Mouse (Mus musculus): ENCODE results near the gene Mfsd4b2. TPM values are rescaled to one million over a fixed set of nuclear protein-coding genes. Genes with fewer than 3 reads are reported as not detected.

Gene Mfsd4b2
- polyA plus RNA-seq, 1 experiment from 2014 or later = 0.16 TPM

DNA sequence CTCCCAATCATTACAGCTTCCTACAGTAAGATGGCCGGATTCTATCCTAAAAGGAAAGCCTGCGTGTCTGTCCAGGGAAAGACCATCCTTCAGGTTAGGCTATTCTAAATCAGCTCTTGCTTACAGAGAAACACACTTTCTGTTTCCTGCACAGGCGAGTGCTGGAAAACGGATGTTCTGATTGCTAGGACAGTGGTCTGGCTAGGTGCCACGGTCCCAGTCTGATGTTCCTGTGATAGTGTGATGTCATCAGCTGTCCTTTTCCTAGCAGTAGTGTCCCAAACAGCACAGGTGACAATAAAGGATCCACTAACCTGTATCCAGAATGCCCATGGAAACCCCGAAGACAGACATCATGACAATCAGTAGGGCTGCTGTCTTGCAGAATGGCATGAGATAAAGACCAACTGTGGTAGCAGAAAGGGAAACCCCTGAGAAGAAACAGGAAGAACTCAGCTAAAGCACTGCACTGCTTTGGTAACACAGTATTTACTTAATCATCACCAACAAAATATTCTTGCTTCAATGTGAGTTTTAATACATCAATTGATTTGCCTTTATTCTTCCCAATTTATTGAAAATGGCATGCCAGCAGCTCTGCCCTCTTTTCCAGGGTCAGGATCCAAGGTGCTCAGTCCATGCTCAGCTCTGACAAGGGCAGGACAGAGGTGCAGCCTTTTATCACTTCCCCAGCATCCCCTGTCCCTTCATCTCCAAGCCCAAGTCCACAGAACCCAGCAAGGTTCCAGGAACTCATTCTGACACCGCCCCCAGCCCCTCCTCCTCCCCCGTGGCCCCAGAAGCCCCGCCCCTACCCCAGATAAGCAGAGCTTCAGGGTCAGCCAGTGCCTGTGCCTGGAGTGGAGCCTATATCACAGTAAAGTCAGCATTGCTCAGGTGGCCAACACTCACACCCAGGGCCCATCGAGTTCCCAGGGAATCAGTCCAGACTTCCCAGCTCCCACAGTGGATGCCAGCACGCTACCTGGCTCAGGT is 32.7 kb downstream of the Mfsd4b2 start:
- no peak for DNase-seq (ENCODE audit: low spot score)

DNA sequence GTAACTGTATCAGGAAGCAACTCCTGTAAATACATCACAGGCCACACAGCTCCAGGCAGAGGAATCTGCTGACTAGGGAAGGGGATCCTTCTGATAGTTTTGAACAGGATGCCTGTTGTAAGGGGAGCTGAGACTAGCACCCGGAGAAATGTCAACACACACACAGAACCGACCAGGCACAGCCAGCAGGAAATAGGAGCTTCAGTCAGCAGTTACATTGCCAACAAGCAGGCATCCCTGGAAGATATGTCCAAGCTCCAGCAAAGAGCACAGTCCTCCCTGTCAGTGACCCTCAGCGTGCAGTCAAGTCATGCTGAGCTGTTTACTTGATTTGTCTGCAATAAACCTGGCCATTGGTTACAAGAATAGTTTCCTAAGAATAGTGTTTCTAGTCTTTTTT is 38.1 kb downstream of the Mfsd4b2 start:
- no peak for DNase-seq (ENCODE audit: low spot score)

Other genes with a start within 250 kb of the Mfsd4b2 start
- gene Rev3l, start 194.8 kb downstream of the Mfsd4b2 start, polyA plus RNA-seq (2015; fragmentation: Nextera tagmentation; extraction: Ambion mirVana) = 12.4 and 13.2 TPM in 2 replicates
- 5.3 and 5.9 TPM in 2 replicates for gene Mfsd4b4, start 27.7 kb downstream of the Mfsd4b2 start, polyA plus RNA-seq (2015; fragmentation: Nextera tagmentation; extraction: Ambion mirVana)
- gene Mfsd4b3, start 33.2 kb upstream of the Mfsd4b2 start, polyA plus RNA-seq (2015; fragmentation: Nextera tagmentation; extraction: Ambion mirVana) = 1.5 and 2.3 TPM in 2 replicates
- gene Mfsd4b5, start 59.7 kb upstream of the Mfsd4b2 start, polyA plus RNA-seq (2015; fragmentation: Nextera tagmentation; extraction: Ambion mirVana) = 0.19 and 0.22 TPM in 2 replicates
- 0.39 and 0.42 TPM in 2 replicates for gene Mfsd4b1, start 98.3 kb upstream of the Mfsd4b2 start, polyA plus RNA-seq (2015; fragmentation: Nextera tagmentation; extraction: Ambion mirVana)
- gene Slc16a10, start 215.3 kb upstream of the Mfsd4b2 start, polyA plus RNA-seq (2015; fragmentation: Nextera tagmentation; extraction: Ambion mirVana) = 26.5 and 31.2 TPM in 2 replicates